Mouse (Mus musculus): ENCODE data around the gene Sept9.

- no peak for TF ChIP-seq POLR2A (IDR thresholded peaks at IDR 0.05; ENCODE audit: insufficient read length, low read depth)
- peak; percentile 95 for TF ChIP-seq TCF12 (IDR thresholded peaks at IDR 0.05; ENCODE audit: insufficient read depth, poor library complexity, severe bottlenecking)
- peak; percentile 76 to 96 (median 96) for TF ChIP-seq MYOD1 (IDR thresholded peaks at IDR 0.05; ENCODE audit: control insufficient read depth in 1 of 3, insufficient read length in 2 of 3, low read depth in 2 of 3)
- no peak for TF ChIP-seq POLR2AphosphoS2 (IDR thresholded peaks at IDR 0.05; ENCODE audit: insufficient read length, low read depth)
- no peak for TF ChIP-seq E2F4 (IDR thresholded peaks at IDR 0.05; ENCODE audit: insufficient read depth)
- no peak for TF ChIP-seq MAX (IDR thresholded peaks at IDR 0.05; ENCODE audit: low read depth)
- TF ChIP-seq MYOG (IDR thresholded peaks at IDR 0.05; ENCODE audit: control insufficient read depth in 1 of 3, insufficient read depth in 1 of 3, insufficient read length in 2 of 3, low read depth in 2 of 3) = peak; percentile 98 to 99 (median 99)
- TF ChIP-seq TCF3 (IDR thresholded peaks at IDR 0.05; ENCODE audit: insufficient read length, low read depth) = peak; percentile 95
These were observed 34.4 kb downstream of the Sept9 start for GRCm38 (mm10) chr11:117233818-117234217.
